Mouse (Mus musculus) lung, postnatal 0 days (tissue): ENCODE results near the gene Sbpl. TPM values are rescaled to one million over a fixed set of nuclear protein-coding genes. Genes with fewer than 3 reads are reported as not detected.
A peak's percentile ranks its signal among the peaks of the same experiment; 100 is the strongest.

Experiments
- ATAC-seq: fragments of 200-750 bp; cut with Nextera tagmentation; 2 replicates; pipeline ENCODE4 v1.8.0; 2017; ENCODE audit warnings: moderate library complexity
- DNase-seq: peaks from one replicate; pipeline ENCODE4 v3.0.0-alpha.2; 2016; ENCODE audit warnings: low spot score
- H3K27ac ChIP-seq: fragments of 300-500 bp; sonication (generic); 2 replicates; pipeline ENCODE4 v1.5.1; 2014; ENCODE audit warnings: antibody characterized with exemption, mild to moderate bottlenecking, low read length, mixed read lengths
- H3K27me3 ChIP-seq: fragments of 300-500 bp; sonication (generic); replicated peaks from 2 replicates; pipeline ENCODE4 v1.6.1; 2014; ENCODE audit warnings: low read length, mixed read lengths; ENCODE audit not compliant: insufficient read depth
- H3K36me3 ChIP-seq: fragments of 300-500 bp; sonication (generic); 2 replicates; pipeline ENCODE4 v1.6.1; 2014; ENCODE audit warnings: low read length, mixed read lengths; ENCODE audit not compliant: insufficient read depth
- H3K4me1 ChIP-seq: fragments of 300-500 bp; sonication (generic); 2 replicates; pipeline ENCODE4 v1.6.1; 2014; ENCODE audit warnings: antibody characterized with exemption, low read depth, low read length, mixed read lengths; ENCODE audit not compliant: insufficient read depth
- H3K4me2 ChIP-seq: fragments of 300-500 bp; sonication (generic); replicated peaks from 2 replicates; pipeline ENCODE4 v1.6.1; 2014; ENCODE audit warnings: low read depth, mild to moderate bottlenecking, low read length, moderate library complexity, mixed read lengths
- H3K4me3 ChIP-seq: fragments of 300-500 bp; sonication (generic); 2 replicates; pipeline ENCODE4 v1.5.1; 2014; ENCODE audit warnings: low read depth, low read length
- H3K9ac ChIP-seq: fragments of 300-500 bp; sonication (generic); replicated peaks from 2 replicates; pipeline ENCODE4 v1.6.1; 2014; ENCODE audit warnings: low read depth, mild to moderate bottlenecking
- H3K9me3 ChIP-seq: fragments of 300-500 bp; sonication (generic); 2 replicates; pipeline ENCODE4 v1.6.1; 2016; ENCODE audit warnings: low read length, mixed read lengths
- CTCF ChIP-seq: IDR thresholded peaks from 2 replicates; pipeline ENCODE4 v1.5.1; 2016; ENCODE audit warnings: antibody characterized with exemption, mild to moderate bottlenecking
- EP300 ChIP-seq: IDR thresholded peaks from 2 replicates; pipeline ENCODE4 v1.6.1; 2016; ENCODE audit warnings: antibody characterized with exemption, mild to moderate bottlenecking, control low read depth
- WGBS: fragments of 180-500 bp; shearing (Covaris S2); extraction: QIAGEN DNeasy Blood & Tissue Kit; methylation state at CpG from one replicate; pipeline ENCODE4 v1.1.7; 2014; 5-methylcytosine and 5-hydroxymethylcytosine counted together
- polyA plus RNA-seq: library from polyadenylated mRNA; unstranded; fragments of >200 nt; fragmentation: Nextera tagmentation; extraction: Ambion mirVana; gene quantifications from 2 replicates; pipeline ENCODE4 v1.2.1, GENCODE M21; 2015

Sbpl gene
- polyA plus RNA-seq, 1 experiment from 2014 or later, result not detected

- ATAC-seq, result 0 out of 2 replicates have a peak, but pooled peaks have one; percentile 26
- TF ChIP-seq CTCF, result no peak
- no peak for TF ChIP-seq EP300
Observed at GRCm38 (mm10) chr17:23980297-23980909, 25.3 kb upstream of the Sbpl start, which contains the start of gene Prss30. Gene Prss30 (minus strand): TSS chr17:23980566.

GRCm38 (mm10) chr17:23979471-23979870 lies 24.4 kb upstream of the Sbpl start:
- 45% methylated on average over 3 of the region's 3 CpGs for WGBS
- no peaks in the 10 kb centered on the region for H3K9me3 ChIP-seq
- TF ChIP-seq EP300 (no peak), CTCF (no peak)
- no peaks in the 10 kb centered on the region for H3K36me3 ChIP-seq
- no peak overlapping the region for H3K4me3 ChIP-seq
- H3K9ac ChIP-seq, result no peak overlapping the region
- ATAC-seq (peak; percentile 43; the same call in 1 of the 2 replicates), DNase-seq (peak; percentile 42)
- no peak overlapping the region for H3K27ac ChIP-seq
- no peaks in the 10 kb centered on the region for H3K4me1 ChIP-seq
- no peak overlapping the region for H3K4me2 ChIP-seq
- no peaks in the 10 kb centered on the region for H3K27me3 ChIP-seq

More at GRCm38 (mm10) chr17:23980297-23980909, 25.3 kb upstream of the Sbpl start, which contains the start of gene Prss30:
- 56% methylated on average over 10 of the region's 10 CpGs for whole genome bisulfite sequencing
- Histone ChIP-seq H3K4me1 (no peaks in the 10 kb centered on the region), H3K27me3 (no peaks in the 10 kb centered on the region), H3K27ac (no peak within 1 kb of the TSS), H3K4me3 (no peak within 1 kb of the TSS), H3K4me2 (no peak within 1 kb of the TSS), H3K36me3 (no peaks in the 10 kb centered on the region), H3K9me3 (no peaks in the 10 kb centered on the region), H3K9ac (no peak within 1 kb of the TSS)
- DNase-seq, result peak; percentile 37

- Histone ChIP-seq H3K36me3 (no peaks in the 10 kb centered on the region), H3K4me2 (no peak overlapping the region), H3K27ac (no peak overlapping the region), H3K27me3 (no peaks in the 10 kb centered on the region), H3K9me3 (no peaks in the 10 kb centered on the region), H3K9ac (no peak overlapping the region), H3K4me3 (no peak overlapping the region), H3K4me1 (no peaks in the 10 kb centered on the region)
- TF ChIP-seq EP300, result no peak
- no peak for TF ChIP-seq CTCF
- DNase-seq (no peak), ATAC-seq (no peak)
- 72% methylated on average over 4 of the region's 4 CpGs for WGBS
Observed at GRCm38 (mm10) chr17:23976665-23977064, 21.6 kb upstream of the Sbpl start.

GRCm38 (mm10) chr17:23971315-23971714 lies 16.2 kb upstream of the Sbpl start:
- Histone ChIP-seq H3K27me3 (no peaks in the 10 kb centered on the region), H3K4me2 (no peak overlapping the region), H3K27ac (no peak overlapping the region), H3K9me3 (no peaks in the 10 kb centered on the region), H3K36me3 (no peaks in the 10 kb centered on the region), H3K4me1 (no peaks in the 10 kb centered on the region), H3K4me3 (no peak overlapping the region), H3K9ac (no peak overlapping the region)
- TF ChIP-seq CTCF, result no peak
- no peak for TF ChIP-seq EP300
- ATAC-seq, result no peak
- DNase-seq, result no peak
- WGBS, result 75% methylated on average over 9 of the region's 9 CpGs

- ATAC-seq, result peak; percentile 27; the same call in 1 of the 2 replicates
- no peaks in the 10 kb centered on the region for H3K4me1 ChIP-seq
- no peak overlapping the region for H3K9ac ChIP-seq
- peak; percentile 72 for DNase-seq
- H3K27me3 ChIP-seq, result no peaks in the 10 kb centered on the region
- H3K4me3 ChIP-seq, result no peak overlapping the region
- TF ChIP-seq EP300 (no peak), CTCF (peak; percentile 85)
- no peaks in the 10 kb centered on the region for H3K9me3 ChIP-seq
- no peak overlapping the region for H3K4me2 ChIP-seq
- 0% methylated on average over 1 of the region's 1 CpGs for whole genome bisulfite sequencing
- H3K27ac ChIP-seq, result no peak overlapping the region
- no peaks in the 10 kb centered on the region for H3K36me3 ChIP-seq
Observed at GRCm38 (mm10) chr17:23969231-23969630, 14.2 kb upstream of the Sbpl start.

GRCm38 (mm10) chr17:23968780-23969179 lies 13.7 kb upstream of the Sbpl start:
- DNase-seq (no peak), ATAC-seq (no peak)
- H3K36me3 ChIP-seq, result no peaks in the 10 kb centered on the region
- no peak overlapping the region for H3K4me2 ChIP-seq
- no peak overlapping the region for H3K9ac ChIP-seq
- H3K9me3 ChIP-seq, result no peaks in the 10 kb centered on the region
- no peaks in the 10 kb centered on the region for H3K4me1 ChIP-seq
- 45% methylated on average over 2 of the region's 2 CpGs for WGBS
- no peak overlapping the region for H3K27ac ChIP-seq
- H3K27me3 ChIP-seq, result no peaks in the 10 kb centered on the region
- H3K4me3 ChIP-seq, result no peak overlapping the region
- no peak for TF ChIP-seq CTCF
- no peak for TF ChIP-seq EP300
